Mouse (Mus musculus) right cerebral cortex, postnatal 10 days (tissue): ENCODE measurements around the gene C3.
A peak's percentile ranks its signal among the peaks of the same experiment; 100 is the strongest.

ENCODE experiments used
- DNase-seq, 2 experiments: peaks; one replicate each; pipeline ENCODE4 v3.0.0; 2021; ENCODE audit warnings: low spot score in 2 of 2

The C3 gene

DNA sequence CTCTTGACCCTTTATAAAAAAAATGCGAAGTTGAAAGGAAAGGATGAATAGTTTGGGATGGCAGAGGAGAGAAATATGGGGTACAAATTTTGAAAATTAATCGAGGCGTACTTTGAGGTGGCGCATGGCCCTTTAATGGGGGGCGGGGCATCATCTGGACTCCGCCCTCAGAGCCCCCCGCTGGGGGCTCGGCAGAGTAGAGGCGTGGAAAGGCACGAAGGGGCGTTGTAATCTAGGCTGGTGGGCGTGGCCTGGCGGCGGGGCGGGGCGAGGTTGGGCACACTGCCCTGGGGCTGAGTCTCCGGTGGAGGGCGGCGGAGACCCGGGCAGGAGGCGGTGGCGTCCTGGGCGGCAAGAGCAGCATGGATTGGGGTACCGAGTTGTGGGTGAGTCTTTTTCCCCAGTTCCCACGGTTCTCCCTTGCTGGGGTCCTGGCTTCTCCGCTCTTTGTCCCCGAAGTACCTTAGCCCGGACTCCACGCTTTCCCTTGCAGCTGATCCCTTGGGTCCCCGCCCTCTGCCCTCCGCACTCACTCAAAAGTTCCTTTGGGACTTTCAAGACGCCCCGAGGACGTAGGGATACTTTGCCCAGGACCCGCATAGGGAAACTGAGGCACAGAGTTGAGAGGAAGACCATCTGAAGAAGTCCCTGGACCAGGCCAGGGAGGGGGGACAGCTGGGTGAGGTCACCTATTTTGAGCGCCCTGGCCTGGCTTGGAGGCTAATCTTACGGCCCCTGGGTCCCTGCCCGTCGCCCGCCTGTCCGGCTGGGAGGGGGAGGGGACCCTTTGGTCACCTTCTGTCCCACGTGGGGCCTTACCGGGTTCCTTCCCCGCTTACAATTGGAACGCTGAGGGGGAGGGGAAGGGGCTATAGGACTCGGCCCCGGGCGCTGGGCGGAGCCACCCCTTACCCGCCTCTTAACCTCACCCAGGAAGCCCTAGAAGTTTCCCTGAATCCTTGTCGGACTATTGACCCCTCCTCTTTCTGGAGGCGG is 21.5 kb upstream of the C3 start, which contains the start of gene Trip10:
Gene Trip10, plus strand, starts transcription at position 270 of the 996 bp plus-strand sequence.
- DNase-seq: peak; percentile 91 to 93

DNA sequence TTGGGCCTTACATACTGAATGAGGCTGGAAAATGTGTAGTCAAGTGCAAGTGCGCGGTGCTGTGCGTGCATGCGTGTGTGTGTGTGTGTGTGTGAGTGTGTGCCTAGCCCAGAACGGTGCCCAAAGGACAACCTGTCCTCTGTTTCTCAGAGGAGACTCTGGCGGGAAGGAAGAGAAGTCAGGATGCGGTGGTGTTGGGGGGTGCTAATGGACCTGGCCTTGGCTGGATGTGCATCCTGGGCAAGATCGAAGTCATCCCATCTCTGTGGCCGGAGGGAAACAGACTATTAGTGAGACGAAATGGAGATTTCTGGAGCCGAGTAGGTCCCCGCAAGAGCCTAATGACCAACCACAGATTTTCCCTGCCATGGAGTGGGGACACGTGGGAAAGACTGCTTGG is 20.8 kb upstream of the C3 start:
- DNase-seq: peak in 1 of 2 experiments; percentile 54

DNA sequence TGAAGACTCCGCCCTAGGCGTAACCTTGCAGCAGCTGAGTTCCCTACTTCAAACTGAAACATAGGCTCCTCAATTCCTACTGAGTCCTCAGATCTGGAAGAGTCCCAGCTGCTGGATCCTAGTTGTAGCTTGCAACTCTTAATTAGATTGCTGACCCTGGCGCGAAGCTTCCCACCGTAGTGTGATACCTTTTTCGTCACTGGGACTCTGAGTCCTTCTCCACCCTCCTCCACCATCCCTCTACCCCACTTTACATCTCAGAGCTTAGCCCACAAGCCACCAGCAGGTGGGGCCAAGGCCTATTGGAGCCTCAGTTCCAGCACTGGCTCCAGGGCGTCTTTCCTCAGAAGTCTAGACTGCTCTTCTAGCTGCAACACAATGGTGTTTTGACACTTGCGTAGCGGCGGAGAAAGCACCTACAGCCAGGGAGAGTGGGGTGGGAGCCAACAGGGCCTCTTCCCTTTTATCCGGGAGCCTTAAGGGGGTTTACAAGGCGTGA is 20.3 kb upstream of the C3 start, which contains the start of gene Gpr108:
Gene Gpr108, minus strand, starts transcription at position 246 of the 499 bp plus-strand sequence.
- DNase-seq: peak; percentile 93 to 94

DNA sequence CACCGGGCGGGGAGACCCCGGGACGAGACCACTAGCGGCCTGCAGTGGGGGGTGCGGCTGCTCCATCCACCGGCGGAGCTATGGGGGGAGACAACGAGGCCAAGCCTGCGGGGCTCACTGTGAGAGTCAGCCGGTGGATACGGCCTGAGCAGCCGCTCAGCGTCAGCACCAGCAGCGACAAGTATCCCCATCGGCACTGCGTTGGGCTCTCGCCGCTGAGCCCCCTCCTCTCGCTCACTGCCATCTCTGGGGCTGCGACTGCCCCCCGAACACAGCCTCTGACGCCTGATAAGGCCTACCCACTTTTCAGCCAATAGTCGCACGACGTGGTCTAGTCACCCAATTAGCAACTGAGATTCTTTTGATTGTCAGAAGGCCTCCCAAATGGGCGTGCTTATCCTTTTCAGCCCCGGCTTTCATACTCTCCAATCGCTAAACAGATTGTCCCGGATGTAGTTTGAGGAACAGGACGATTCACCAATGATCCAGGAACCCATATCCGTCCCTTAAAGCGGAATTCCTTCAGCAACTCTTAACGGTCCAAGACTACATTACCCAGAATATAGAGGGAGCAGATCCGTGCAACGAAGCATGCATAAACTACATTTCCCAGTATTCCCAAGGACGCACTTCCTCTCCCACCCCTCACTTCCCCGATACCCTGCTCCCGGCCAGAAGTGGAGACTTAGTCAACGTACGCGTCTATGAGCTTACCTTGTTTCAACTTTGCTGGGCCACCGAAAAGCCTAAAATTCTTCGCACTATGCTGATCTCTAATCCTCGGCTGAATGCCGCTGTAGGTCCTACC is 19.7 kb upstream of the C3 start:
- DNase-seq: peak; percentile 97 to 99

DNA sequence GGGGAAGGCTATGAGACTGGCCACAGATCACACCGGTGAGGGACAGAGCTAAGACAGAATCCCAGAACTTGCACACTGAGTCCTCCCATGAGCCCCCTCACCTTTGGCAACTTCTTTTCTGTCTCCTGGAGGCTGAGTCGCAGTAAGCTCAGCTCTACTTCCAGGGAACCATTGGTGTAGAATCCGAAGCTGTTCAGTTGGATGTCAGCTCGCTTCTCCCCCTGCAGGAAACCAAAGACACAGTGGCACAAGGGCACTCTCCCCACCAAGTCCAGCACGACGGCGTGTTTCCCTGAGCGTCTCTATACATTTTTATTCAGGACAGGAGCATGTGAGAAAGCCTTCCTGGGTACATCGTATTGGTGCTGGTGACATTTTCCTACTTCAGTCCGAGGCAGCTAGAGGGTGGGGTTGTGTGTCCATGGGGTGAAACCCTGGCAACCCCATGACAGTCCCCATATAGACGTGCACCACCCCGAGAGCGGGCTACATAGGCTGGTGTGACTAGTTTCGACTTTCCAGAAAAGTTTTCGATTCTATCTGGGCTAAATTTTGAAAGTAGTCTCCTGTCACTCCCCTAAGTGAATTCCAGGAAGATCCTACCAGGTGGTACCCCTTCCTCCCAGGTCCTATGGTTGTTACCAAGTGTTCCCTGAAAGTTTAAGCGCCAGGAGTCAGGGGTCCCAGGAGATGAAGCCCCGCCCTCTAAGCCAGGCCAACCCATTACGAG is 18.9 kb upstream of the C3 start:
- no peak for DNase-seq

DNA sequence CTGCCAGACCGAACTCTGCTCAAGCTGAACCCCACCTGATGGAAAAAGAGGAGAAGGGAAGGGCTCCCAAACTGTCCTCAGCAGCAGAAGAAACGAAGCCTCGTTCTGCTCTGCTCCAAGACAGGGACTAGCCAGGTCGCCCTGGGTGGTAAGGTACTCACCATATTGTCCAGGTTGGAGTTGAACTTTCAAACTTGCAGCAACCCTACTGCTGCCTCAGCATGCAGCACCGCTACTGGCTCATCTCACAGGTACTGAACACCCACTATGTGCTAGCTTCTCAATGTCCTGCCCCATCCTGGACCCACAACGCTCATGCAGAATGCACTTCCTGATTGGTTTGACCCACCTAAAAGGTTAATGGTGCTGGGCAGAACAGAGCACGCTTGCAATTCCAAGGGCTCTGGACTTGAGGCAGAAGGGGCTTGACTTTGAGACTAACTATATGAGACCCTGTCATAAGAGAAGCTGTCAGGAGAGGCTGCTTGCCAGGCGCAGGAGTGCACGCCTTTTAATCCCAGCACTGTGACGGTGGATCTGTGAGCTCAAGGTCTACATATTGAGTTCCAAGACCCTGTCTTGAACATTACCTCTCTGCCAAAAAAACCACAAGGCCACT is 17.5 kb upstream of the C3 start:
- DNase-seq: no peak

DNA sequence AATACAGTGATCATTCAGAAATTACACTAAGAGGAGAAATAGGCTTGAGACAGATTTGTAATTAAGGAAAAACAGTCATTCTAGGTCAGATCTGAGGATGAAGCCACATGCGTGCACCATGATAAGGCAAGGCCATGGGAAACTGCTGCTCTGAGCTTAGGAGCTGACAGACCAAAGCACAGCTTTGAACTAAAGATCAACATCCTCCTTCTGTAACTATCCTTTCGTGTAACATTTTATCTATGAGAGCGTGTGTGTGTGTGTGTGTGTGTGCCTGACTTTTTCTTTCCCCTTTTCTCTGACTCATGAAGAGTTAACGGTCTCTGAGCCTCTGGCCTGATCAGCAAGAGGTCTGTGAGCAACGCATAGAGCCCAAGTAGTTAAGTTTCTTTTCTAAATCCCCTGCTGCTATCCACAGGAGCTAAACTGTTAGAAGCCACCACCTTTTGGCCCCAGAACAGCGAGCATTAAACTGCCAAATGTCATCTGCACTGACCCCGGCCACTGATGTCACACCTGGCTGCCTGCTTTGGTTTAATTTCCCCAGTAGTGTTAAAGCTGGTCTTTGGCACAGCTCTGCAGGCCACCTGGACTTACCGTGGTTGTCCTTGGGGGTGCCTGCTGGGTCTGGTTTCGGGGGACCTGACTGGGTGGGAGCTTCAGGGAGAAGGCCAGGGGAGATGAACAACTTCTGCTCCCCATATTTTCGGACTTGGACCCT is 15.9 kb upstream of the C3 start:
- no peak for DNase-seq

DNA sequence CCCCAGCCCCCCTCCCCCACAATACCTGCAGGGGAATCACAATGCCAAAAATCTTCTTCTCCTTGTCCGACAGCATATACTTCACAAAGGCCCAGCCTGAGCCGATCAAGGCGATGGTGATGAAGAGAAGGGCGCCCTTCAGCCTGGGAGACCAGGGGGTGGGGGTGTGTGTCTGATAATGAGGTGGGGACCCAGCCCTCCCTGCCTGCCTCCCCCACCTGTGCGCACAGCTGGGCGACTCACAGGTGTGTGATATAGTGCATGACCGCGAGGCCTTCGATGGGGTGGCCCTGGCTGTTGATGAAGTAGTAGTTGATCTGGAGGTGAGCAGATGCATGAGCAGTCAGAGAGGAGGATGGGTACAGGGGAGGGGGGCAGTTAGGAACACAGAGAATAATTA is 9.2 kb upstream of the C3 start:
- no peak for DNase-seq

DNA sequence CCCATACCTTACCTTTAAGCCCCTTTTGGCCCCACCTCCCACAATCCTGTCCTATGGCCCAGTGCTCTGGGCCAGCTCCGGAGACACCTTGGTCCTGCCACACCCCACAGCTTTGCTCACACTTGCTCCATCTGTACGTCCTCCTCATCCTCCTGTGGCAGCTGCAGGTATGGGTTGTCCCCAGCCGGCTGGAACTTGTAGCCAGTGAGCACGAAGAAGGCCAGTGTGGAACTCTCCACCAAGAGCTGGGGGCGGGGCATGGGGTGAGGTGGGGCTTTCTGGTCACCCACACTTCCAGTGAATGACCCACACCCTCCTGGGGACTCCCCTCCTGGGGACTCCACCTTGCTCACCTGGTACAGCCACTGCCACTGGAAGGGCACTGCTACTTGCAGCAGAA is 7.9 kb upstream of the C3 start:
- no peak for DNase-seq

DNA sequence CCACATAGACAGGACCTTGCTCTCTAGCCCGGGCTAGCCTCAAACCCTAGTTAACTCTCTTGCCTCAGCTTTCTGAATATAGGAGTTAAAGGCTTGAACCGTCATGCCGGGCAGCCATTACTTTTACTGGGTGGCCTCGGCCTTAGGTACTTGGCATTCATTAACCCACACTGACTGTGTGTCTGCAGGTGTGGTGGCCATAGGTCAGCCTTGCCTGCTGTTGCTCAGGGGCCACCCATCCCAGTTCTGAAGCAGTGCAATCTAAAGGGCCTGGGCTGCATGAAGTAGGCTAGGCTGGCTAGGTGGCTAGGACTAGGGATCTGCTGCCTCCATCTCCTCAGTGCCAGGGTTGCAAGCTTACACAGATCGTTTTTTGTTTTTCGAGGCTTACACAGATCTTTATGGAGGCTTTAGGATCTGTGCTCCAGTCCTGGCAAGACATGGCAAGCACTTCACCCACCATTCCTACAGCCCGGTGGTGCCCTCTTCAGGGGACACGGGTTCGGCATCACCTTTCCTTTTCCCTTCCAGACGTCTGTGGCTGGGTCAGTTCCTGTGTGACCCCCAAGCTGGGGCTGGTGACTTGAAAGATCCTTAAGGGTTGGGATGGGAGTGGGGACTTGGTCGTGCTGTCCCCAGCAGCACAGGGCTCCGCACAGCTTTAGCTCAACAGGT is 6.5 kb upstream of the C3 start:
- no peak for DNase-seq

DNA sequence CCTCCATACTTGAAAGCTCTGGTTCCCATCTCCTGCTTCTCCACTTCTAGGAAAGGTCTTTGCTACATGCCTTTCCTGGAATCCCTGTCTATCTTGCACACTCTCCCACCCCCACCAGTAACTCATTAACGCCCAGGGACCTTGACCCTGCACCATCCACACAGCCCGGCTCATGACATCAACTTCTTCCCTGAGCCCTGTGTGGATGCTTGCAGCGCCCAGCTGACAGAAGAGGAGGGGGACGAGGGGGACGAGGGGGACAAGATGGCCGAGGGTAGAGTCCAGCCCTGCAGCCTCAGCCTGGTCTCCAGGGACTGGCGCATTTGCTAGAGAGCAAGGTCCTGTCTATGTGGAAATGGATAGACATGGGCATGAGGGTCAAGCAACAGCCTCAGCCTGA is 5.1 kb upstream of the C3 start:
- DNase-seq: no peak

DNA sequence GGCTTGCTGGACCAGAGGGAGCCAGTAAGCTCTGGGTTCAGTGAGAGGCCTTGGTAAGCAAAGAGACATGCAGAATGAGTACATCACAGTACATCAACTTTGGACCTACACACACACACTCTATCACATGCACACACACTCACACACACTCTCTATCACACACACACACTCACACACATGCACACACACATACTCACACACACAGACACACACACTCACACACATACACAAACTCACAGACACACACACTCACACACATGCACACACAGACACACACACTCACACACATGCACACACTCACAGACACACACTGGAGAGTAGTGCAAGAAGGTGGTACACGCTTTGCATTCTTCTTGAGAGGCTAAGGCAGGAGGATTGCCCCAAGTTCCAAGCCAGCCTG is 4.3 kb upstream of the C3 start:
- no peak for DNase-seq

DNA sequence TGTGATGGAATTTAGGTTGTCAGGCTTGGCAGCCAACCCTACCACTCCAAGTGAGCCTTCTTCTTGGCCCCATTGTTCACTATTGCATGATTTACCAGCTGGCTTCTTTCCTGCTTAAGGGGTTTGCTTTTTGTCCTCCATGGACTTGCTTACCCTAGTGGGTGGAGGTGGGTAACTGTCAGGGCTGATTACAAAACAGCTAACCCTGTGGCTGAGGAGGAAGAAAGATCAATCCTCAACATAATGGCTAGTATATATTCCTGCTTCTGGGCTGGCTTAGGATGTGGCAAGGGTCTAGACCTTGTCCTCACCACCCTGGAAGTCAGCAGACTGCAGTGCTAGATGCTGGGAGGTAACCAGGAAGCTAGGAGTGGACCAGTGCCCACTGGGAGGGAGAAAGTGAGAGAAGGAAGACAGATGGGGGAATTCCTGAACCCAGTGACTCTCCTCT is 3.4 kb upstream of the C3 start:
- no peak for DNase-seq

DNA sequence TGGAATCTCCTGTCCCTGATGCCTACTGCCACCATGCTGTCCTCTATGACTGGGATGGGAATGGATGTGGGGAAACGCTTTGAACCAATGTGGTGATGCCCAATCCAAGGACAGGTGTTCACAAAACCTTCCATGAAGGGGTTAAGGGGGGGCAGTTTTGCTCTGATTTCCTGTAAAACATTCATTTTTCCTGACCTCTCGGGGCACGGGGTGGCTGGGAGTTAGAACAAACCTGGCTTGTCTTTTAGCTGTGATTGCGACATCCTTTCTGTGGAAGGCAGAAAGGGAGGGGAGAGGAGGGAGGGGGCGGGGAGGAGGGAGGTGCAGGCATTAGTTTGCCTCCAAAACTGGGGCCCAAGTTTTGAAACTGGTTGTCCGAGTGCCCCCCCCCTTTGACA is 2.8 kb upstream of the C3 start:
- DNase-seq: no peak

DNA sequence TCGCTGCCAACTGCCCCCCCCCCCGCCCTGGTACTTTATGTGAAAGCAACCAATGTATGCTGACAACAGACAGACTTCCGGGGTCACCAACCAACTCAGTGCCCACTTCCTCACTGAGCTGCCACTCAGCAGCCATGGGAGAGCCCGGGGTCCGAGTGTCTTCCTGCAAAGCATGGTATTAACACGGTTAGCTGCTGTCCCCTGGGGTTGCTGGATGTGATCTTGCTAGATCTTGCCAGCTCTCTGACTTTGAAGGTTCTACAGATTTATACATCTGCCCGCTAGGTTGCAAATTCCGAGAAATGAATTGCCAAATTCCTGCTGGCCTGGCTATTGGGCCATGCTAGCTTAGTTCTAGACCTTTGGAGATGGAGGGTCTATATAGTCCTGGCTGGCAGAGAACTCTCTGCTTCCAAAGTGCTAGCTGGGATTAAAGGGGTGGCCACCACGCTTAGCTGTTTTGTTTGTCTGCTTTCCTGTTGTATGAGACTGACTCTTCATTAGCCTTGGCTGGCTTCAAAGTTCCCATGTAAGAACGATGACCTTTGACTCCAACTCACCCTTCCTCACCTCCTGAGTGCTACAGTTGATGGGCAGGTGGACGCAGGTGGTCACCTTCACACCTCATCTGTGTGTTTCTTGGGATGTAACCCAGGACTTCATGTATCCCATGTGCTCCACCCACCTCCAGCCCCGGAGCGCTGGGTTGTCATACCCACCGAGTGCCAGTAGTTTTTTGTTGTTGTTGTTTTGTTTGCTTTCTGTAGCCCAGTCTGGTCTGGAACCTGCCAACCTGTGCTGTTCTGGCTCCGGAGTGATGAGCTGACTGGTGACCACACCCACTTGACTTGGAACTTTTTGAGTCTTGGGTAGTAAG is 2.2 kb upstream of the C3 start:
- no peak for DNase-seq

DNA sequence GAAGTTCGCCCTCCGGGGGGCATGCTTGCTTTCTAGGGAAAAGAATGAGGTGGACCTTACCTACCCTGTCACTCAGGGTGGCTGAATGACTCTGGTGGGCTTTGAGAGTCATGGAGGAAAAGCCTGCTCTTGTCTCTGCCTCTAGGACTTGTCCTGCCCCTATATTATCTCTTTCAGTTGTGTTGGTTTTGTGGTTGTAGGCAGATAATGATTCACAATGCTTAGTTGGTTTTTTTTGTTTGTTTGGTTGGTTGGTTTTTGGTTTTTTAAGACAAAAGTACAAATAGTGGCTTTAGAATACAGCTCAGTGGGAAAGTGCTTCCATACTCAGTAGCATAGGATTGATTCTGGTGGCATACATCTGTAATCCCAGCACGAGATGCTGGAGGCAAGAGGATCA is 937 bp upstream of the C3 start:
- DNase-seq: no peak

DNA sequence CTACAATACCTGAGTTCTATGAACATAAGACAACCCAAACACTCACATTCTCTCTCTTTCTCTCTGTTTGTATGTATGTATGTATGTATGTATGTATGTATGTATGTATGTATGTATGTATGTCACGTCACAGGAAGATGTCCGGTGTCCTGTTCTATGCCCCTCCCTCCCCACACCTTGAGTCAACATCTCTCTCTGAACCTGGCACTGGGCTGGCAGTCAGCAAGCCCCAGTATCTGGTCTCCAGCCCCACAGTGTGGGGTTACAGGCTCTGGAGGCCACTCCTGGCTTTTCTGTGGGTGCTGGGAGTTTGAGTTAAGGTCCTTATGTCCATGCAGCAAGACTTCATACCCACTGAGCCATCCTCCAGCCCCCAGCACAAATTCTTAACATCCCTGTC is 468 bp downstream of the C3 start:
- DNase-seq: no peak

DNA sequence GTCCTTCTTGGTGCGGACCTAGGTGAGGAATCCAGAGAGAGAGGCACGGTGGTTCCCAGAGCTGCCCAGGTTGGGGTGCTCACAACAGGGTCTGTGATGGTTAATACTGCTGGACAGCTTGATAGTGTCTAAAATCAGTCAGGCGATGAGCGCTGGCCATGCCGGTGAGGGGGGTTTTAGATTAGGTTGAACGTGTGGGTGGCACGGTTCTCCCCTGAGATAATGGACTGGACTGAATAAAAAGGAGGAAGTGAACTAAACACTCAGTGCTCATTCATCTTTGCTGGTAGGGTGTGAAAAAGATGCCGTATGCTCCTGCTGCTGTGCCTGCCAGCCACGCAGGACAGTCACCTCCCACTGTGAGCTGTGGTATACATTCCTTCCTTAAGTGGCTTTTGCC is 4.6 kb downstream of the C3 start:
- peak in 1 of 2 experiments; percentile 6 for DNase-seq

DNA sequence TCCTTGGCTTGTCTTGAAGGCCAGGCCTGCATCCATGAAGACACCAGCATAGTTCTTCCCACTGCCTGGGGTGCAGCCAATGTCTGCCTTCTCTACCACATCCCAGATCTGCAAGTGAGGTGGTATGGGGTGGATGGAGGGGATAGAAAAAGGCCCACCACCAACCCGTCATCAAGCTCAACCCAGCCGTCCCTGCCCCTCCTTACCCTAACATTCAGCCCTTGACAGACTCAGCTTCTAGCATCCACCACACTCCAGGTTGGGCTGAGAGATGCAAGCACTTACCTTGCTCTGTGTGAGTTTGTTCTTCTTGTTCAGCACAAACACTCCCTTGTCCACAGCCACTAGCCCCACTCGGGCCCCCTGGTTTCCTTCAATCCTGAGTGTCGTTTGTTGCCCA is 6.0 kb downstream of the C3 start:
- peak in 1 of 2 experiments; percentile 16 for DNase-seq
